Mouse (Mus musculus) hindbrain, embryonic 16.5 days (tissue): ENCODE results near the gene Lrtm2. TPM values are rescaled to one million over a fixed set of nuclear protein-coding genes. Genes with fewer than 3 reads are reported as not detected.
A peak's percentile ranks its signal among the peaks of the same experiment; 100 is the strongest.
"Not testable (repeated sequence)": the region's sequence is repeated elsewhere in the genome, so short reads cannot be mapped to it uniquely, and the experiment has no call there.

Source experiments
- ATAC-seq: fragments of 200-750 bp; cut with Nextera tagmentation; 2 replicates; pipeline ENCODE4 v1.8.0; 2017; ENCODE audit warnings: moderate TSS enrichment, moderate library complexity
- H3K27ac ChIP-seq: fragments of 300-500 bp; sonication (generic); 2 replicates; pipeline ENCODE4 v1.5.1; 2014; ENCODE audit warnings: low read depth, mild to moderate bottlenecking, control low read depth, low read length, moderate library complexity
- H3K27me3 ChIP-seq: fragments of 300-500 bp; sonication (generic); replicated peaks from 2 replicates; pipeline ENCODE4 v1.6.1; 2014; ENCODE audit warnings: low read length; ENCODE audit not compliant: control insufficient read depth, insufficient read depth
- H3K36me3 ChIP-seq: fragments of 300-500 bp; sonication (generic); 2 replicates; pipeline ENCODE4 v1.6.1; 2014; ENCODE audit warnings: mild to moderate bottlenecking, low read length, moderate library complexity, mixed read lengths; ENCODE audit not compliant: control insufficient read depth, insufficient read depth
- H3K4me1 ChIP-seq: fragments of 300-500 bp; sonication (generic); 2 replicates; pipeline ENCODE4 v1.6.1; 2014; ENCODE audit warnings: low read depth, low read length; ENCODE audit not compliant: control insufficient read depth, insufficient read depth
- H3K4me2 ChIP-seq: fragments of 300-500 bp; sonication (generic); 2 replicates; pipeline ENCODE4 v1.6.1; 2014; ENCODE audit warnings: mild to moderate bottlenecking, low read length, control low read depth, moderate library complexity
- H3K4me3 ChIP-seq: fragments of 300-500 bp; sonication (generic); 2 replicates; pipeline ENCODE4 v1.5.1; 2014; ENCODE audit warnings: mild to moderate bottlenecking, low read length, control low read depth, moderate library complexity
- H3K9ac ChIP-seq: fragments of 300-500 bp; sonication (generic); 2 replicates; pipeline ENCODE4 v1.6.1; 2014; ENCODE audit warnings: low read depth, mild to moderate bottlenecking, control low read depth, low read length, moderate library complexity
- H3K9me3 ChIP-seq: fragments of 300-500 bp; sonication (generic); 2 replicates; pipeline ENCODE4 v1.6.1; 2014; ENCODE audit warnings: mild to moderate bottlenecking, low read length, moderate library complexity; ENCODE audit not compliant: control insufficient read depth
- WGBS: fragments of 180-500 bp; shearing (Covaris S2); extraction: QIAGEN DNeasy Blood & Tissue Kit; methylation state at CpG from one replicate; pipeline ENCODE4 v1.1.7; 2014; 5-methylcytosine and 5-hydroxymethylcytosine counted together
- polyA plus RNA-seq: library from polyadenylated mRNA; unstranded; fragments of >200 nt; fragmentation: Nextera tagmentation; extraction: Ambion mirVana; gene quantifications from 2 replicates; pipeline ENCODE4 v1.2.1, GENCODE M21; 2015

Lrtm2 gene
- 17.1 and 17.7 TPM in 2 replicates for polyA plus RNA-seq

DNA sequence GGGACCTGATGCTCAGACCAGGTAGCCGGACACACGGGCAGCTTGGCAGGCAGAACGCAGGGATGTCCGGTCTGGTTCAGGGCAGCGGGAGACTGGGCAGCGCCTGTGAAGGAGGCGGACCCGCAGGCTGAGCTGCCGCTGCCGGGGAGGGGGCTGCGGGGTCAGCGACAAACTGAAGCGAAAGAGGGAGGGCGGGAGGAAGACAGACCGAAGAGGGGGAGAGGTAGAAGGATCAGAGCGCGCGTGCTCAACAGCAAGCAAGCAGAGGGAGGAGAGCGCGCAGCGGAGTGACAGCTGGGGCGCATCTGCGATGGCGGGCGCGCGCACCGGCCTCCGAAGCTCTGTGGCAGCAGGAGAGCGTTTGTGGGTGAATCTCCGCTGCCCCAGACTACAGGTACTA lies at the start of gene Lrtm2:
Lrtm2 (minus strand) TSS at position 261 of the 400 bp plus-strand sequence.
- 1% methylated on average over 27 of the region's 31 CpGs for WGBS
- H3K27me3 ChIP-seq: no peaks in the 10 kb centered on the region
- H3K27ac ChIP-seq: peak within 1 kb of the TSS; percentile 87
- peak; percentile 43 for ATAC-seq
- peak within 1 kb of the TSS; percentile 58 for H3K4me3 ChIP-seq
- H3K9ac ChIP-seq: peak within 1 kb of the TSS; percentile 76
- H3K9me3 ChIP-seq: no peaks in the 10 kb centered on the region
- H3K4me2 ChIP-seq: peak within 1 kb of the TSS; percentile 63
- no peaks in the 10 kb centered on the region for H3K36me3 ChIP-seq
- H3K4me1 ChIP-seq: peaks cover 48% of the 10 kb centered on the region

GRCm38 (mm10) chr6:119378631-119379030 lies 48.1 kb upstream of the Lrtm2 start:
- H3K4me1 ChIP-seq: no peaks in the 10 kb centered on the region
- H3K9ac ChIP-seq: no peak overlapping the region
- ATAC-seq: no peak
- no peaks in the 10 kb centered on the region for H3K9me3 ChIP-seq
- H3K27me3 ChIP-seq: no peaks in the 10 kb centered on the region
- no peaks in the 10 kb centered on the region for H3K36me3 ChIP-seq
- 81% methylated on average over 1 of the region's 1 CpGs for WGBS
- no peak overlapping the region for H3K27ac ChIP-seq
- no peak overlapping the region for H3K4me3 ChIP-seq
- no peak overlapping the region for H3K4me2 ChIP-seq

GRCm38 (mm10) chr6:119377613-119378012 lies 47.0 kb upstream of the Lrtm2 start:
- no peak for ATAC-seq
- WGBS: 91% methylated on average over 2 of the region's 2 CpGs
- Histone ChIP-seq H3K4me2 (no peak overlapping the region), H3K9ac (no peak overlapping the region), H3K4me3 (no peak overlapping the region), H3K36me3 (no peaks in the 10 kb centered on the region), H3K27me3 (no peaks in the 10 kb centered on the region), H3K27ac (no peak overlapping the region), H3K4me1 (no peaks in the 10 kb centered on the region), H3K9me3 (no peaks in the 10 kb centered on the region)

DNA sequence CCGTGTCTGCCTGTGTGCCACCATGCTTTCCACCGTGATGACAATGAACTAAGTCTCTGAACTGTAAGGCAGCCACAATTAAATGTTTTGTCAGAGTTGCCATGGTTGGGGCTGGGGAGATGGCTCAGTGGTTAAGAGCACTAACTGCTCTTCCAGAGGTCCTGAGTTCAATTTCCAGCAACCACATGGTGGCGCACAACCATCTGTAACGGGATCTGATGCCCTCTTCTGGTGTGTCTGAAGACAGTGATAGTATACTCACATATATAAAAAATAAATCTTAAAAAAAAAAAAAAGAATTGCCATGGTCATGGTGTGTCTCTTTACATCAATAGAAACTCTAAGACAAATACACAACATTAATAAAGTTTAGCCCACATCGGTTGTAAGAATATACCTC lies 44.5 kb upstream of the Lrtm2 start:
- H3K4me1 ChIP-seq: no peaks in the 10 kb centered on the region
- no peaks in the 10 kb centered on the region for H3K36me3 ChIP-seq
- H3K4me3 ChIP-seq: no peak overlapping the region
- H3K9me3 ChIP-seq: no peaks in the 10 kb centered on the region
- ATAC-seq: no peak
- no peak overlapping the region for H3K4me2 ChIP-seq
- H3K27ac ChIP-seq: no peak overlapping the region
- H3K9ac ChIP-seq: no peak overlapping the region
- WGBS: 79% methylated on average over 5 of the region's 5 CpGs
- H3K27me3 ChIP-seq: no peaks in the 10 kb centered on the region

DNA sequence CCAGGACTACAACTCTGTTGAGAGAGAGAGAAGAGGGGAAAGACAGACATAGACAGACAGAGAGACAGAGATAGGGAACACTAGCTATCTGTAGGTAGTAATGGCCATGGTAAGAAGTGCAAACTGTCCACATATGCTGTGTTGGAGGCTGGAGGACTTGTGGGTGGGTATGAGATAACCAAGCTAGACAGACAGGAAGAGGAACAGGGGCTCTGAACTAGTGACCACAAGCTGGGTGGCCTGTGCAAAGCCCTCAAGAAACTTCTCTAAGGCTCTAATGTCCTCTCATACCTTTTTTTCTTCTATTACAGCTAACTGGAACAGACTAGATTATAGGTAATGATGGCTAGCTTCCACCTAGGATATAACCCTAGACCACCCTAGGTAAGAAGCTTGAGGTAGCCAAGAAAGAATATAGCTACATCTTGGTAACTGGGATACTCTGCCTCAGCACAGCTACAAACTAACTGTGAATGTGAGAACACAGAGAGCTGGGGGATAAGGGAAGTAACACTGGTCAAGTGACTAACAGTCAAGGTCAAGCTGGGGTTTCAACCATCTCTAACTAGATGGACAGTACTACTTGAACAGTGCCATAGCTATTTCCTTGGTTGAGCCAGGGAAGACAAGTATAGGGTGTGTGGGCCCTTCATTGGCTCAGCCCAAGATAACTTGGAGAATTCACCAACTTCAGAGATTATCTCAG lies 42.6 kb upstream of the Lrtm2 start:
- Histone ChIP-seq H3K9ac (no peak overlapping the region), H3K27me3 (no peaks in the 10 kb centered on the region), H3K27ac (no peak overlapping the region), H3K4me3 (no peak overlapping the region), H3K36me3 (no peaks in the 10 kb centered on the region), H3K4me1 (no peaks in the 10 kb centered on the region), H3K4me2 (no peak overlapping the region), H3K9me3 (no peaks in the 10 kb centered on the region)
- ATAC-seq: no peak

DNA sequence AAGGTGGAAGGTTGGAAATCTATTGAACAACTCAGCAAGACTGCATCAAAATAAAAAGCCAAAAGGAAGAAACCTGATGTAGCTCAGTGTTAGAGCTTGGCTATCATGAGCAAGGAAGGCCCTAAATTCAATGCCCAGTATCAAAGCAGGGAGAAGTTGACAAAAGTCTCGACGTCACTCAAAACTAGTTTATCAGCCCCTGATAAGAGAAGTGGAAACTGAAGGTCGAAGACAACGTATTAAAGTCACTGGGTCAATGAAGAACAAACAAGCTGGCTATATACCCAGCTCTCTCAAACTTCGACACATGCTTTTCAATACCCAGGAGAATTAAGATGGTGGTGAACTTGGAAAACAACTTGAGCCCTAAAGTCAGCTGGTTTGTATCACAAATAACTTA lies 41.7 kb upstream of the Lrtm2 start:
- H3K27ac ChIP-seq: no peak overlapping the region
- no peak overlapping the region for H3K4me2 ChIP-seq
- H3K36me3 ChIP-seq: no peaks in the 10 kb centered on the region
- no peak overlapping the region for H3K9ac ChIP-seq
- 91% methylated on average over 5 of the region's 5 CpGs for WGBS
- H3K4me3 ChIP-seq: no peak overlapping the region
- ATAC-seq: no peak
- no peaks in the 10 kb centered on the region for H3K27me3 ChIP-seq
- no peaks in the 10 kb centered on the region for H3K9me3 ChIP-seq
- H3K4me1 ChIP-seq: no peaks in the 10 kb centered on the region

DNA sequence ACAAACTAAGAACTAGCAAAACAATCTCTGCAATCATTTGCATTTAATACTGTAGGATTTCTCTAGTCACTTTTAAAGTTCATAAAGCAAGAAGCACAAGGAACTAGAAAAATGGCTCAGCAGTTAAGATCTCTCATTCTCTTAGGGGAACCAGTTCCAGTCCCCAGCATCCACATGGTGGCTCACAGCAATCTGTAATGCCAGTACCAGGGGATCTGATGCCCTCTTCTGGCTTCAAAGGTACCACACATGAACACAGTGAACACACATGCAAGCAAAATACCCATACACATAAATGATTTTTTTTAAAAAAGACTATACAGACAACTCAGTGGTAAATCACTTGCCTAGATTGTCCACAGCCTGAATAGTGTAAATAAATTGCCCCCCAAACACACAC lies 41.1 kb upstream of the Lrtm2 start:
- Histone ChIP-seq H3K27ac (no peak overlapping the region), H3K9me3 (no peaks in the 10 kb centered on the region), H3K27me3 (no peaks in the 10 kb centered on the region), H3K4me1 (no peaks in the 10 kb centered on the region), H3K9ac (no peak overlapping the region), H3K4me3 (no peak overlapping the region), H3K36me3 (no peaks in the 10 kb centered on the region), H3K4me2 (no peak overlapping the region)
- no peak for ATAC-seq

GRCm38 (mm10) chr6:119367382-119367781 lies 36.8 kb upstream of the Lrtm2 start:
- no peak overlapping the region for H3K4me2 ChIP-seq
- H3K27me3 ChIP-seq: no peaks in the 10 kb centered on the region
- H3K9me3 ChIP-seq: no peaks in the 10 kb centered on the region
- no peak overlapping the region for H3K9ac ChIP-seq
- H3K36me3 ChIP-seq: peaks cover 6% of the 10 kb centered on the region
- H3K27ac ChIP-seq: no peak overlapping the region
- no peaks in the 10 kb centered on the region for H3K4me1 ChIP-seq
- ATAC-seq: no peak
- WGBS: 88% methylated on average over 2 of the region's 2 CpGs
- H3K4me3 ChIP-seq: no peak overlapping the region

- H3K9me3 ChIP-seq, H3K4me3 ChIP-seq, ATAC-seq, H3K4me2 ChIP-seq, H3K27ac ChIP-seq, H3K27me3 ChIP-seq, H3K4me1 ChIP-seq, H3K9ac ChIP-seq, H3K36me3 ChIP-seq: not testable (repeated sequence)
- 93% methylated on average over 3 of the region's 4 CpGs for WGBS
Measured at GRCm38 (mm10) chr6:119366800-119367199, 36.2 kb upstream of the Lrtm2 start.

DNA sequence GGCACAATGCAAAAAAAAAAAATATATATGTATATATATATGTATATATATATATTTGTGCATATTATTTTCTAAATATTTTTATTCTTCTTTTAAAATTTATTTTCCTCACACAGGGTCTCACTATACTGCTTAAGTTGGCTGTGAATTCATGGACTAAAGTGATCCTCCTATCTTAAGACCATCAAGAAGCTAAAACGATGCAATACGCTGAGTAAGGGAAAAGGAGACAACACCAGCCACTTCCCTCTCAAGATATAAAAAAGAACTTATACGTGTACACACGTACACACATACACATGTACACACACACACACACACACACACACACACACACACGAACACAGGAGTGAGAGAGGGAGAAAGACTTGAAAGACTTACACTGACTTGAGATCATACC lies 33.0 kb upstream of the Lrtm2 start:
- Histone ChIP-seq H3K9ac (no peak overlapping the region), H3K9me3 (no peaks in the 10 kb centered on the region), H3K4me1 (no peaks in the 10 kb centered on the region), H3K4me3 (no peak overlapping the region), H3K27me3 (no peaks in the 10 kb centered on the region), H3K27ac (no peak overlapping the region), H3K4me2 (no peak overlapping the region), H3K36me3 (peaks cover 12% of the 10 kb centered on the region)
- no peak for ATAC-seq
- 92% methylated on average over 5 of the region's 5 CpGs for WGBS
